Mouse (Mus musculus): ENCODE data around the gene Gp5.

DNA sequence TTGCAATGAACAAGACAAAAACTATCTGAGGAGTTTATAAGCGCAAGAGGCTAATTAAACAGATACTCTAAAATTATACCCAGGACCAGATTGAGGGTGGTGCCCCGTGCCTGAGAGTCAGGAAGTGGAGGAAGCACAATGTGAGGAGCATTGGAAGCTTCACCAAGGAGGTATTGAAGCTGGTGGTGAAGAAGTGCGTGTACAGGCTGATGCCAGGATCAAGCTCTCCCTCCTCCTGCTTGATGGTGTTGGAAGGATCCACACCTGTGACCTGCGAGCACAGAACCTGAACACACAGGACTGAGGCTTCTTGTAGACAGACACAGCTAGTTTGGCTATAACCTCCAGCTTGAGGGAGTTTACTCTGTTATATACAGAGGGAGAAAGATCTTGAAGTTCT, 4.5 kb downstream of the Gp5 start:
- no peak for TF ChIP-seq CTCF (IDR thresholded peaks at IDR 0.05; ENCODE audit: extremely low read depth, insufficient read depth, insufficient read length, insufficient replicate concordance)
- TF ChIP-seq POLR2A (IDR thresholded peaks at IDR 0.05; ENCODE audit: low read depth, low read length) = no peak

Measured in spleen, adult 2 months (tissue).